Mouse (Mus musculus) urinary bladder, postnatal 25 days (tissue): ENCODE data around the gene Kcnab3.

Experiments used
- DNase-seq: peaks from one replicate; pipeline ENCODE4 v3.0.0; 2022; ENCODE audit warnings: low spot score

The Kcnab3 gene

GRCm38 (mm10) chr11:69332713-69333253 lies 6.7 kb downstream of the Kcnab3 start:
- no peak for DNase-seq

- DNase-seq: no peak
Observed at GRCm38 (mm10) chr11:69333922-69334321, 7.9 kb downstream of the Kcnab3 start.

GRCm38 (mm10) chr11:69334796-69335195 lies 8.7 kb downstream of the Kcnab3 start:
- DNase-seq: no peak

- peak; percentile 65 for DNase-seq
Observed at GRCm38 (mm10) chr11:69340161-69341131, 14.4 kb downstream of the Kcnab3 start, which contains the start of gene Rnf227. Rnf227 (plus strand) TSS chr11:69340461.

GRCm38 (mm10) chr11:69346441-69346840 lies 20.4 kb downstream of the Kcnab3 start:
- no peak for DNase-seq

- DNase-seq: no peak
Observed at GRCm38 (mm10) chr11:69356544-69356943, 30.5 kb downstream of the Kcnab3 start.

- DNase-seq: no peak
Observed at GRCm38 (mm10) chr11:69357690-69358089, 31.6 kb downstream of the Kcnab3 start.

GRCm38 (mm10) chr11:69362021-69362420 lies 36.0 kb downstream of the Kcnab3 start:
- no peak for DNase-seq

GRCm38 (mm10) chr11:69362479-69362878 lies 36.4 kb downstream of the Kcnab3 start:
- DNase-seq: no peak

GRCm38 (mm10) chr11:69364376-69364775 lies 38.3 kb downstream of the Kcnab3 start:
- no peak for DNase-seq

GRCm38 (mm10) chr11:69364910-69365309 lies 38.9 kb downstream of the Kcnab3 start:
- DNase-seq: peak; percentile 86

- DNase-seq: peak; percentile 49
Observed at GRCm38 (mm10) chr11:69365722-69366121, 39.7 kb downstream of the Kcnab3 start.

GRCm38 (mm10) chr11:69366157-69366854 lies 40.2 kb downstream of the Kcnab3 start:
- peak; percentile 95 for DNase-seq

- peak; percentile 23 for DNase-seq
Observed at GRCm38 (mm10) chr11:69366855-69367615, 41.0 kb downstream of the Kcnab3 start.

GRCm38 (mm10) chr11:69367616-69368355 lies 41.7 kb downstream of the Kcnab3 start:
- DNase-seq: no peak

GRCm38 (mm10) chr11:69368356-69369214 lies 42.5 kb downstream of the Kcnab3 start:
- DNase-seq: peak; percentile 48

- no peak for DNase-seq
Observed at GRCm38 (mm10) chr11:69369215-69369989, 43.3 kb downstream of the Kcnab3 start, which contains the start of gene Chd3. Chd3 (minus strand) TSS chr11:69369406.

GRCm38 (mm10) chr11:69369990-69370816 lies 44.1 kb downstream of the Kcnab3 start:
- no peak for DNase-seq
